Mouse (Mus musculus) heart, embryonic 15.5 days (tissue): ENCODE data around the gene Dqx1. TPM values are rescaled to one million over a fixed set of nuclear protein-coding genes. Genes with fewer than 3 reads are reported as not detected.

Experiments
- ATAC-seq: fragments of 200-750 bp; cut with Nextera tagmentation; replicated peaks from 2 replicates; pipeline ENCODE4 v1.8.0; 2017; ENCODE audit warnings: low read depth, moderate TSS enrichment; ENCODE audit not compliant: insufficient number of reproducible peaks, insufficient read depth, low FRiP score
- H3K27ac ChIP-seq: fragments of 300-500 bp; sonication (generic); 2 replicates; pipeline ENCODE4 v1.5.1; 2015; ENCODE audit warnings: mild to moderate bottlenecking, inconsistent platforms
- H3K27me3 ChIP-seq: fragments of 300-500 bp; sonication (generic); 2 replicates; pipeline ENCODE4 v1.6.1; 2015; ENCODE audit warnings: inconsistent platforms
- H3K36me3 ChIP-seq: fragments of 300-500 bp; sonication (generic); 2 replicates; pipeline ENCODE4 v1.6.1; 2015; ENCODE audit warnings: mild to moderate bottlenecking, inconsistent platforms
- H3K4me1 ChIP-seq: fragments of 300-500 bp; sonication (generic); replicated peaks from 2 replicates; pipeline ENCODE4 v1.6.1; 2015; ENCODE audit warnings: inconsistent platforms
- H3K4me2 ChIP-seq: fragments of 300-500 bp; sonication (generic); 2 replicates; pipeline ENCODE4 v1.6.1; 2015; ENCODE audit warnings: inconsistent platforms, mild to moderate bottlenecking, moderate library complexity
- H3K4me3 ChIP-seq: fragments of 300-500 bp; sonication (generic); 2 replicates; pipeline ENCODE4 v1.5.1; 2015; ENCODE audit warnings: mild to moderate bottlenecking, inconsistent platforms
- H3K9ac ChIP-seq: fragments of 300-500 bp; sonication (generic); 2 replicates; pipeline ENCODE4 v1.6.1; 2015; ENCODE audit warnings: mild to moderate bottlenecking, inconsistent platforms
- H3K9me3 ChIP-seq: fragments of 300-500 bp; sonication (generic); replicated peaks from 2 replicates; pipeline ENCODE4 v1.6.1; 2016; ENCODE audit warnings: inconsistent platforms
- WGBS: fragments of 180-500 bp; shearing (Covaris S2); methylation state at CpG from one replicate; pipeline ENCODE4 v1.1.7; 2015; ENCODE audit warnings: mixed read lengths; 5-methylcytosine and 5-hydroxymethylcytosine counted together
- polyA plus RNA-seq: library from polyadenylated mRNA; unstranded; fragments of >200 nt; fragmentation: Nextera tagmentation; extraction: Ambion mirVana; gene quantifications from 2 replicates; pipeline ENCODE4 v1.2.1, GENCODE M21; 2015

The Dqx1 gene
- polyA plus RNA-seq, 1 experiment from 2014 or later: 0.28 TPM

- Histone ChIP-seq H3K27ac (peak within 1 kb of the TSS; percentile 83), H3K9ac (peak within 1 kb of the TSS; percentile 68), H3K9me3 (no peaks in the 10 kb centered on the region), H3K4me3 (peak within 1 kb of the TSS; percentile 77), H3K4me1 (peaks cover 41% of the 10 kb centered on the region), H3K4me2 (peak within 1 kb of the TSS; percentile 85), H3K27me3 (peaks cover 24% of the 10 kb centered on the region), H3K36me3 (no peaks in the 10 kb centered on the region)
- peak; percentile 85 for ATAC-seq
- 0% methylated on average over 51 of the region's 51 CpGs for WGBS
Measured at GRCm38 (mm10) chr6:83033249-83034185, 24.1 kb upstream of the Dqx1 start, which contains the start of the genes Dok1 and Loxl3. Gene Dok1 (minus strand): TSS chr6:83033471. Gene Loxl3 (plus strand): TSS chr6:83034173.

- ATAC-seq: no peak
- peak overlapping the region; percentile 83 for H3K27ac ChIP-seq
- peak overlapping the region; percentile 77 for H3K4me3 ChIP-seq
- no peaks in the 10 kb centered on the region for H3K9me3 ChIP-seq
- peak overlapping the region; percentile 85 for H3K4me2 ChIP-seq
- H3K36me3 ChIP-seq: no peaks in the 10 kb centered on the region
- 40% methylated on average over 5 of the region's 5 CpGs for whole genome bisulfite sequencing
- peaks cover 20% of the 10 kb centered on the region for H3K27me3 ChIP-seq
- peaks cover 44% of the 10 kb centered on the region for H3K4me1 ChIP-seq
- peak overlapping the region; percentile 68; the same call in 1 of the 2 replicates for H3K9ac ChIP-seq
Measured at GRCm38 (mm10) chr6:83034463-83035055, 23.1 kb upstream of the Dqx1 start.

DNA sequence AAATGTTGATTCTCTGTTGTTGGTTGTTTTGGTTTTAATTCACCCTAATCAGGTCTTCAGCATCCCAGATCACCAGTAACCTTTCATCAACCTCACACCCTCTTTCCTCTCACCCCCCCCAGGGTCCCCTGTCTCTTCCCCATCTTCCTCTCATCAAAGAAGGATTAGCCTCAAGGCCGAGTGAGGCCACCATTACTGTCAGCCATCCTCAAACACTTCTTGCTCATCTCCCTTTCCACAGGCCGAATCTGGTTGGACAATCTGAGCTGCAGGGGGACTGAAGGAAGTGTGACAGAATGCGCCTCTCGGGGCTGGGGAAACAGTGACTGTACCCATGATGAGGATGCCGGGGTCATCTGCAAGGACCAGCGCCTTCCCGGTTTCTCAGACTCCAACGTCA, 20.5 kb upstream of the Dqx1 start:
- Histone ChIP-seq H3K4me3 (no peak overlapping the region), H3K27me3 (peaks cover 10% of the 10 kb centered on the region), H3K9ac (no peak overlapping the region), H3K9me3 (no peaks in the 10 kb centered on the region), H3K27ac (no peak overlapping the region), H3K4me1 (peaks cover 29% of the 10 kb centered on the region), H3K36me3 (no peaks in the 10 kb centered on the region), H3K4me2 (no peak overlapping the region)
- WGBS: 77% methylated on average over 8 of the region's 8 CpGs
- ATAC-seq: no peak

DNA sequence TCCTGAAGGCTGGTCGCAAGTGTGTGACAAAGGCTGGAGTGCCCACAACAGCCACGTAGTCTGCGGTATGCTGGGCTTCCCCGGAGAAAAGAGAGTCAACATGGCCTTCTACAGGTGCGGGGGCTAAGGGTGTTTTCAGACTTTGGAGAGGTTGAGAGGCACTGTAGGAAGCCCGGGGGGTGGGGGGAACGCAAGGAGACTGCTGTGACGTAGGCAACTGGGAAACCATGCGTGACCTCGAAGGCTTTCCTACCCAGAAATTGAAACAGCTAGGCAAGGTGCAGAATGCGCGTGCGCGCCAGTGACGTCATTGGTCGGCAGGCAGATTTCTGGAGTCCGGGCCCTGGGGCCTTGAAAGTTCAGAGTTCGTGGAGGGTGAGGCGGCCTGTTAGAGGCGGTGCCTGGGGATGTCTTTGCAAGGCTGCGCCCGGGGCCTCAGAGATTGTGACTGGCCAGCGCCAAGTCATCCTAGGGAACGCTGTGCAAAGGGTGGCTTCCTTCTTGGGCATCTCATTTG, 19.1 kb upstream of the Dqx1 start:
- H3K4me3 ChIP-seq: peak overlapping the region; percentile 33
- WGBS: 15% methylated on average over 24 of the region's 24 CpGs
- peaks cover 8% of the 10 kb centered on the region; the same call in 1 of the 2 replicates for H3K27me3 ChIP-seq
- no peak overlapping the region for H3K27ac ChIP-seq
- H3K4me2 ChIP-seq: peak overlapping the region; percentile 62
- no peaks in the 10 kb centered on the region for H3K9me3 ChIP-seq
- no peak overlapping the region for H3K9ac ChIP-seq
- H3K4me1 ChIP-seq: peaks cover 21% of the 10 kb centered on the region
- no peak; the same call in 1 of the 2 replicates for ATAC-seq
- no peaks in the 10 kb centered on the region for H3K36me3 ChIP-seq

DNA sequence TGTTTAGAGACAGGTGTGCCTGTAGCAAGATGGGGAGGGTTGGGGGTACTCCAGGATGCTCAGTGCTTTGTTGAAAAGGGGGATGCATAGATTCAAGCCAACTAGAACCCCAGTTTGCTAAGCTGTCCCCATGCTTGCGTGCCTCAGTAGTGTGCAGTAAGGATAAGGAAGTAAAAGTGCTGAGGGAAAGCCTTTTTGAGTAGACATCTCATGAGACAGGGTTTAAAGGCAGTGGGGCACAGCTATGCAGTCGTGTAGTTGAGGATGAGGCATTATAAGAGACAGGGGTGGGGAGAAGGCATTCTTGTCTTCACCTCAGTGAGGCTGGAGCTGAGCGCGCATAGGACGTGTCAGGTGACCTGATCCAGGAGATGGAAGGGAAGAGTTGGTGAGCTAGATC, 17.0 kb upstream of the Dqx1 start:
- Histone ChIP-seq H3K27ac (no peak overlapping the region), H3K4me3 (no peak overlapping the region), H3K9me3 (no peaks in the 10 kb centered on the region), H3K4me1 (peaks cover 18% of the 10 kb centered on the region), H3K27me3 (0 out of 2 replicates have a peak, but pooled peaks cover 4% of the 10 kb centered on the region), H3K9ac (no peak overlapping the region), H3K36me3 (no peaks in the 10 kb centered on the region), H3K4me2 (no peak overlapping the region)
- 77% methylated on average over 5 of the region's 5 CpGs for WGBS
- ATAC-seq: no peak

GRCm38 (mm10) chr6:83043561-83043960, 14.1 kb upstream of the Dqx1 start:
- no peak overlapping the region for H3K9ac ChIP-seq
- H3K36me3 ChIP-seq: no peaks in the 10 kb centered on the region
- no peaks in the 10 kb centered on the region for H3K9me3 ChIP-seq
- WGBS: 65% methylated on average over 6 of the region's 6 CpGs
- H3K27ac ChIP-seq: no peak overlapping the region
- ATAC-seq: no peak
- peaks cover 14% of the 10 kb centered on the region for H3K4me1 ChIP-seq
- no peak overlapping the region for H3K4me2 ChIP-seq
- H3K4me3 ChIP-seq: no peak overlapping the region
- 0 out of 2 replicates have a peak, but pooled peaks cover 4% of the 10 kb centered on the region for H3K27me3 ChIP-seq

DNA sequence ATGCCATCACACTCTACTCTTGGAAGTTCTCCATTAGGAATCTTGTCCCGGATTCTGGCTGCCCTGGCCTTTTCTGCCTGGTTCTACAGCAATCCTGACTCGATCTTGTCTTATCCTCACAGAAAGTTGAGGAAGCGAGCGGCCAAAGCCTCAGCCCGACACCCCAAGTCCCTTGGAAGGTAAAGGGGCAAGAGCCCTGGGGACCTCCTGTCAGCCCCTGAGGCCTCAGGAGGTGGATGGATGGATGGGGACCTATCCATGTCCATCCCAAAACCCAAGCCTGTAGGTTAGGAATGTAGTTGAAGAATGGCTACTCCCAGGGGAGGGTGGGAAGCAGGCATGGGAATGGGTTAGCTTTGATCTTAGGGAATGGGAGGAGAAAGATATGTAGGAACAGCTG, 13.7 kb upstream of the Dqx1 start:
- Histone ChIP-seq H3K27me3 (0 out of 2 replicates have a peak, but pooled peaks cover 4% of the 10 kb centered on the region), H3K9me3 (no peaks in the 10 kb centered on the region), H3K36me3 (no peaks in the 10 kb centered on the region), H3K4me1 (peaks cover 11% of the 10 kb centered on the region), H3K4me3 (no peak overlapping the region), H3K4me2 (no peak overlapping the region), H3K27ac (no peak overlapping the region), H3K9ac (no peak overlapping the region)
- 86% methylated on average over 5 of the region's 5 CpGs for WGBS
- no peak for ATAC-seq

DNA sequence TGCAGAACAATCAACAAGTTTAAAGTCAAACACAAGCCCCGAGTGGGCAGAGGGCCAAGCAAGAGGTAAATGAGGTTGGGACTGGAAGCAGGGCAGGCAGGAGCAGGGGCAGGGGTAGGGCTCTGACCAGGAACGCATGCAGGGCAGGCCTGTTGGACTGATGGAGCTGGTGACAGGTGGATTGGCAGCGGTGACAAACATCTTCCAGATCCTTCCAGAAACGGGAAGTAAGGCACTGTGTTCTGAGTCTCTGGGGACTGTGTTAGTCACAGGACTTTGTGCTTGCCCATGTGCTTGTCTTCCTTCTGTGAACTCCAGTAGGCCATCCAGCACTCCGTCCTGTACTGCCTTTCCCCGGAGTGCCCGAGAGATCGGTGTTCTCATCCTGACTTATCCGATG, 12.9 kb upstream of the Dqx1 start:
- H3K27ac ChIP-seq: peak overlapping the region; percentile 64
- 27% methylated on average over 9 of the region's 9 CpGs for WGBS
- 0 out of 2 replicates have a peak, but pooled peaks cover 4% of the 10 kb centered on the region for H3K27me3 ChIP-seq
- H3K4me1 ChIP-seq: peaks cover 11% of the 10 kb centered on the region
- no peak overlapping the region for H3K9ac ChIP-seq
- no peak overlapping the region for H3K4me2 ChIP-seq
- H3K9me3 ChIP-seq: no peaks in the 10 kb centered on the region
- H3K36me3 ChIP-seq: no peaks in the 10 kb centered on the region
- peak; percentile 82 for ATAC-seq
- no peak overlapping the region for H3K4me3 ChIP-seq

DNA sequence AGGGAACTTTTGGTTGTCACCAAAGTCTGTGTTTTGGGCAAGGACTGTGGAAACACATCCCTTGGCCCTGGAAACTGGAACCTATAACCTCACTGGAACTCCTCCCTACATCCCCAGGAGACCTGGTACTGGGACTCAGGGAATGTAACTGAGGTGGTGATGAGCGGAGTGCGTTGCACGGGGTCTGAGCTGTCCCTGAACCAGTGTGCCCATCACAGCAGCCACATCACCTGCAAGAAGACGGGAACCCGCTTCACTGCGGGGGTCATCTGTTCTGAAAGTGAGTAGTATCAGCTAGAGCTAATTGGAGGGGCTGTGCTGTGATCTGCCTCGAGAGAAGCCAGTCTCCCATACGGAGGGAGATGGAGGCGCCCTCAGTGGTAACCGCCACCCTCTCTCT, 8.3 kb upstream of the Dqx1 start:
- Histone ChIP-seq H3K36me3 (peaks cover 8% of the 10 kb centered on the region), H3K9me3 (no peaks in the 10 kb centered on the region), H3K27ac (no peak overlapping the region), H3K4me2 (no peak overlapping the region), H3K4me1 (peaks cover 18% of the 10 kb centered on the region), H3K9ac (no peak overlapping the region), H3K27me3 (no peaks in the 10 kb centered on the region), H3K4me3 (no peak overlapping the region)
- no peak for ATAC-seq
- WGBS: 67% methylated on average over 10 of the region's 10 CpGs

GRCm38 (mm10) chr6:83053136-83053960, 4.3 kb upstream of the Dqx1 start:
- H3K9ac ChIP-seq: peak overlapping the region; percentile 85
- no peaks in the 10 kb centered on the region for H3K27me3 ChIP-seq
- peak overlapping the region; percentile 81 for H3K4me3 ChIP-seq
- ATAC-seq: no peak
- H3K4me2 ChIP-seq: peak overlapping the region; percentile 95
- no peaks in the 10 kb centered on the region for H3K9me3 ChIP-seq
- peaks cover 17% of the 10 kb centered on the region for H3K36me3 ChIP-seq
- H3K4me1 ChIP-seq: peaks cover 26% of the 10 kb centered on the region
- peak overlapping the region; percentile 80 for H3K27ac ChIP-seq
- 2% methylated on average over 26 of the region's 26 CpGs for WGBS
